Mouse (Mus musculus): ENCODE results near the gene Rnf215. TPM values are rescaled to one million over a fixed set of nuclear protein-coding genes. Genes with fewer than 3 reads are reported as not detected.

Rnf215 gene
- polyA plus RNA-seq (2012; rRNA removed) = 4.6 and 5.5 TPM in 2 replicates

DNA sequence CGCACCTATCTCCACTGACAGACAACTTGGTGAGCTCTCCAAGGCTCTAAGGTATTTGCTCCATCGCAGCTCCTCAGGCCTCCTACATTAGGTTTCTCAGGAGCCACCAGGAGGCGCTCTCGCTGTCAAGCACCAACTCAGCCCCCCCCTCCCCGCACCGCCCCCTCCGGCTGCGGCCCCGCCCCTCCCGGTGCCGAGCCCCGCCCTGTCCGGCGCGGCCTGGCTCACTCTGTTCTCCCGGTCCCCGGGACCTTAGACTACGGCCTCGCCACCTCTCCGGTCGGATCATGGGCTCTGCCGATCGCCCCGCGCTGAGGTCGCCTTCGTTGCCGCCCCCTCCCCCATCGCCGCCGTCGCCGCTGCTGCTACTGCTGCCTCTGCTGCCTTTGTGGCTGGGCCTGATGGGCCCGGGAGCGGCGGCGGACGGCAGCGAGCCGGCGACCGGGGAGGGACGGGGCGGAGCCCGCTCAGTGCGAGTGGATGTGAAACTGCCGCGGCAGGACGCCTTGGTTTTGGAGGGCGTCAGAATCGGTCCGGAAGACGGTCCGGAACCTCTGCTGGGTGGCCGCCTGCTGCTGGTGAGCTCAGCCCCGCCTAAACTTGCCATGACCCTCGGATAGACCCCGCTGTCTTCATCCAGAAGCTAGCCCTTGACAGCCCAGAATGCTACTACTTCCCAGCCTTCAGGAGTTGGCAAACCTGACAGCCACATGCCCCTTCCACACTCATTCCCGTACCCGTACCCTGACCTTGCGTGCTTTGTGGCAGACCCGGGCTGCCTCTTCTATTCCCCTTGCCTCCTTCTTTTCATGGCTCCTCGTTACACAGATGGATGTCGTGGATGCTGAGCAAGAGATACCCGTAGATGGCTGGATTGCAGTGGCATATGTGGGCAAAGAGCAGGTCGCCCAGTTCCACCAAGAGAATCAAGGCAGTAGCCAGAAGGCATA, at the start of gene Rnf215:
Gene Rnf215 (plus strand): TSS at position 217 of the 950 bp plus-strand sequence.

DNA sequence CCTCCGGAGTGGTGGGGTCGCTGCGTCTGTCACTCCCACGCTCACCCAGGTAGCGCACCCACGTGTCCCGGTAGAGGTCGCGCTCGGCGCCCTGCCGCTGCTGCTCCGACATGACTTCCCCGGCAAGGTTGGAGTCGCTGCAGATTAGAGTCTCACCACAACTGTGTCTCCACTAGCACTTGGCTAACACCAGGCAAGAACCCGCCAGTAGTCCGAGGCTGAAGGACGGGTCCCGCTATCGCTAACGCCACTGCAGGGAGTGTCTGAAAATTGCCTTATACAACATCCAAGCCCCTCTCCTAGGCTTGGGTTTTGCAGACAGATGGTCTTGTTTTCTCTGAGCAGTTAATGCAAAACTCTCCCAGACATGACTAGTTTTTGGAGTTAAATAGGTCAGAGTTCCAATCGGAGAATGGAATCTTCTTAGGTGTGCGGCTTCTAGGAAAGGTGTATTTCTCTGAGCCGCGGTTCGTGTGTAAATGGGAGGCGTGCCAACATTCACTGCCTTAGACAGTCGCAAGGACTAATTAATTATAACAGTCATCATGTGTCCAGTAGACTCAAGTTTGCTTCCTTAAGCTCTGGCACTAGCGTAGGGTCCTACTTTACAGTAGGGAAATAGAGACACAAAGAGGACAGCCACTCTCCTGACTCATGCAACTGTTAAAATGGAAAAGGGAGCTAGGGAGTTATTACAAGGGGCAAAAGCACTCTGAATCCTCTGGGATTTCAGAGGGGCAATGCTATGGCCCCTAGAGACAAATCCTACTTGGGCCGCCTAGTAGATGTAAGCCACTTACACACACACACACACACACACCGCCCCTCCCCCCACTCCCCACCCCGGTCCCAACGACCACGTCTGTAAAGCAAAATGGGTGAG, 39.6 kb upstream of the Rnf215 start, which contains the start of gene Mtfp1:
Gene Mtfp1 (minus strand): TSS at position 275 of the 883 bp plus-strand sequence.

DNA sequence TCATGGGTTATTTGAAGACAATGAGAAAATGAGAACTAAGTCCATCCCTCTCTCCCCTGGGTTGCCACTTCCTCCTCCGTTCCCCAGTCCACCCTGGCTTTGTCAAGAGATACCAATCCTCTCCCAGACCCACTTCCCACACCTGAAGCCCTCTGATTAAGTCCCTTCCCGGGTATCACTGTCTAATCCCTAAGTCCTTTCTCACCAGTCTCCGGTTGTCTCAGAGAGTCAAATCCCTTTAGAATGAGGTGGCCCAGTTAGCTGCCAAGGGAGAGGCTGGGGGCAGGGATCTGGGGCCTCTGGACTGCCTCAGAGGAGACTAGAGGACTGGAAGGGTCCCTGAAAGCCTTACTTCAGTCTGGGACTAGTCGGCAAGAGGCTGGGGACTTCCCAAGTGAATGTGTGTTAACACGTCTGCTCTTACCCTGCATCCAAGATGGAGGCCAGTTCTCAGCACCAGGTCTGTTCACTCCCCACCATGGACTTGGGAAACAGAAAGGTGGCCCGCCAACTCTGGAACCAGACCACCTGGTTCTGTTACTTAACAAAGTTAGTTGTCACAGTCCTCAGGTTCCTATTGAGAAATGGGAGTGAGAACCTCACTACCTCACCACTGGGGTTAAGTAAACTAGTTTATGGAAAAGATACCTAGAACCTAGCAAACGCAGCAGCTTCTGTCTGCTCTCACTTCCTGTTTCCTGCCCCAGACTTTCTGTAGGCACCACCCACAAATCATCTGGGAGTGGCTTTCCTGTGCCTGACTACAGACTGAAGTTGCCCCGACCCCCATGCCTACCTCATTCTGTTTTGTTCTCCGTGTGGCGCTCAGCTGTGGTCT, 12.0 kb upstream of the Rnf215 start, which contains the start of gene Sec14l2:
Gene Sec14l2 (minus strand): TSS at position 674 of the 838 bp plus-strand sequence.

DNA sequence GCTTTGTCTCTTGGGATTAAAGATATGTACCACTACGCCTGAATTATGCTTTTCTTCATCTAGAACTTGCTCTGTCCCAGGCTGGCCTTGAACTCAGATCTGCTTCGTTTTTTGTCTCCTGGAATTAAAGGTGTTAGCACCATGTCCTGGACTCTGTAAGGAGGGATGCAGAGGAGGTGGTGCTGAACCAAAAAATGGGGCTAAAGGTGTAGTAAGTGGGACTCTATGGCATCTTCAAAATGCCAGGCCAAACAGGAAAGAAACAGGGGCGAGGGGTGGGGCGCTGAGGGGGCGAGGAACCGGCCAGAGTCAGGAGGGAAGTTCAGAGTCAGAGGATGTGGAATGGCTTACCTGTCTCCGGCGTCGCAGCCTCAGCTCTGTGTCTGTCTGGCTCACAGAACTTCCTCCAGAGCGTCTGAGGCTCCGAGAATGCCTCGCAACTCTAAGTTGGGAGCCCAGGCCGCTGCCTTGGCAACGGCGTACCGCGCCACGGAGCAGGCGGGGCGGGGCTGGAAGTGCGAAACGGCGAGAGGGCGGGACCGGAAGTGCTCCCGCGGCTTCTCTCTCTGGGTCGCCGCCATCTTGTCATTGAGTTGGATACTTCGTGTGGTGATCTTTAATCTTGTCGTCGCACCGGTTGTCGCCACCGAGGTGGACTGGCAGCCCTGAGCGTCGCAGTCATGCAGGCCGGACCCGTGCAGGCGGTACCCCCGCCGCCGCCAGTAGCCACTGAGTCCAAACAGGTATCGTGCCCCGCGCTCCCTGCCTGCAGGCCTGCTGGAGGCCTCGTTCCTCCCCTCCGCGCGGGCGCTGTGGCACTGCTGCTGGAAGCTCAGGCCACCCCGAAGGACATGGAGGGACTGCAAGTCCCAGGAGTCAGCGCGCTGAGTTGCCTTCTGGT, 25.1 kb downstream of the Rnf215 start, which contains the start of the genes Ccdc157 and Sf3a1:
Gene Ccdc157 (minus strand): TSS at position 486 of the 901 bp plus-strand sequence.
Gene Sf3a1 (plus strand): TSS at position 543 of the 901 bp plus-strand sequence.

DNA sequence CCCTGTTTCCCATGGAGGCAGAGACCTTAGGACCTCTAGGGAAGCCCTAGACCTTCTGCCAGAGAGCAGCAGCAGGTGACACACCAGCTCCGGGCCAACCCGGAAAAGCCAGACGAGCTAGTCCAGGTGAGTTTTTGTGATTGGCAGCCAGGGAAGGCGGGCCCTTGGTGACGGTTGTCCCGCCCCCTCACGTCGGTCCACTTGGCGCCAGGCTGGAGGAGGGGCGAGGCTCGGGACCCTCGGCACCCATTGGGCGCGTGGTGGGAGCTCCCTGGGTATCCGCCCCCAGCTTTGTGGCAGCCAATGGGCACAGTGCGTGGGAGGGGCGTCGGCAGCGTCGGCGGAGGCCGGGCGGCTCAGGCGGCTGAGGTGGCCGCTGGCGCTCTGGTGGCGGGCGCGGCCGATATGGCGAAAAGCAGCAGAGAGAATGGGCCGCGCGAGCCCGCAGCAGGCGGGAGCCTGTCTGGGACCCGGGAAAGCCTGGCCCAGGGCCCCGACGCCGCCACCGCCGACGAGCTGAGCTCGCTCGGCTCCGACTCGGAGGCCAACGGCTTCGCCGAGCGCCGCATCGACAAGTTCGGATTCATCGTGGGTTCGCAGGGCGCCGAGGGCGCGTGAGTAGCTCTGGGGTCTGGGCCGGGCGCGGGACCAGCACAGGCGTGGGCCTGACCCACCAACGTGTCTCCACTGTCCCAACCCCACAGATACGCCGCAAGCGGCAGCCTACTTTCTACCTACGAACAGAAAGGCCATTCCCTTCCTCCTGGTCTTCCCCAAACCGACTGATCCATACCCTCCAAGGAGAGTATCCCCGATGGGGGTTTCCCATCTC, 51.7 kb downstream of the Rnf215 start, which contains the start of gene Tbc1d10a:
Gene Tbc1d10a (plus strand): TSS at position 304 of the 832 bp plus-strand sequence.

Other genes starting within 250 kb of the Rnf215 start
- 0.03 TPM in 2 replicates for gene 4921536K21Rik, start 240.1 kb upstream of the Rnf215 start, polyA plus RNA-seq (2012; rRNA removed)
- gene Dusp18, start 240.0 kb upstream of the Rnf215 start, polyA plus RNA-seq (2012; rRNA removed) = 0.14 and 0.17 TPM in 2 replicates
- gene Slc35e4, start 220.5 kb upstream of the Rnf215 start, polyA plus RNA-seq (2012; rRNA removed) = 0.27 and 0.32 TPM in 2 replicates
- 12.6 and 15.1 TPM in 2 replicates for gene Tcn2, start 203.0 kb upstream of the Rnf215 start, polyA plus RNA-seq (2012; rRNA removed)
- gene Pes1, start 171.2 kb upstream of the Rnf215 start, polyA plus RNA-seq (2012; rRNA removed) = 37.2 and 39.6 TPM in 2 replicates
- not detected in 2 replicates for gene 4930556J24Rik, start 158.4 kb upstream of the Rnf215 start, polyA plus RNA-seq (2012; rRNA removed)
- gene Gal3st1, start 151.6 kb upstream of the Rnf215 start, polyA plus RNA-seq (2012; rRNA removed) = 0.90 and 1.0 TPM in 2 replicates
- gene Sec14l4, start 103.7 kb upstream of the Rnf215 start, polyA plus RNA-seq (2012; rRNA removed) = 0.99 and 1.0 TPM in 2 replicates
- not detected in 2 replicates for gene Sec14l3, start 70.4 kb upstream of the Rnf215 start, polyA plus RNA-seq (2012; rRNA removed)
- gene Mtfp1, start 39.8 kb upstream of the Rnf215 start, polyA plus RNA-seq (2012; rRNA removed) = 13.6 and 14.1 TPM in 2 replicates
- gene Sec14l2, start 11.8 kb upstream of the Rnf215 start, polyA plus RNA-seq (2012; rRNA removed) = 9.1 and 9.8 TPM in 2 replicates
- 0.90 and 0.99 TPM in 2 replicates for gene Ccdc157, start 25.1 kb downstream of the Rnf215 start, polyA plus RNA-seq (2012; rRNA removed)
- gene Sf3a1, start 25.1 kb downstream of the Rnf215 start, polyA plus RNA-seq (2012; rRNA removed) = 19.2 and 20.7 TPM in 2 replicates
- gene Tbc1d10a, start 51.6 kb downstream of the Rnf215 start, polyA plus RNA-seq (2012; rRNA removed) = 6.1 TPM in 2 replicates
- 0.94 and 0.98 TPM in 2 replicates for gene Castor1, start 83.0 kb downstream of the Rnf215 start, polyA plus RNA-seq (2012; rRNA removed)
- 0.59 and 0.83 TPM in 2 replicates for gene Osm, start 101.2 kb downstream of the Rnf215 start, polyA plus RNA-seq (2012; rRNA removed)
- gene Lif, start 122.4 kb downstream of the Rnf215 start, polyA plus RNA-seq (2012; rRNA removed) = 0.01 and 0.02 TPM in 2 replicates

All from liver, embryonic 14 days (tissue).